Mouse (Mus musculus): ENCODE results near the gene Snx17. TPM values are rescaled to one million over a fixed set of nuclear protein-coding genes. Genes with fewer than 3 reads are reported as not detected.
A peak's percentile ranks its signal among the peaks of the same experiment; 100 is the strongest.
"Not testable (repeated sequence)": the region's sequence is repeated elsewhere in the genome, so short reads cannot be mapped to it uniquely, and the experiment has no call there.

Snx17 gene
- polyA plus RNA-seq, 1 experiment from 2014 or later = 144 TPM

- peaks cover 55% of the 10 kb centered on the region for H3K36me3 ChIP-seq (ENCODE audit: control insufficient read depth, insufficient read depth, low read length)
- WGBS = 90% methylated on average over 9 of the region's 9 CpGs
- H3K27ac ChIP-seq (replicated peaks; ENCODE audit: low read depth, low read length) = no peak overlapping the region
- no peaks in the 10 kb centered on the region for H3K27me3 ChIP-seq (ENCODE audit: control insufficient read depth, insufficient read depth, low read length)
- H3K4me1 ChIP-seq (ENCODE audit: control insufficient read depth, insufficient read depth, low read length) = peaks cover 3% of the 10 kb centered on the region; the same call in 1 of the 2 replicates
- ATAC-seq (ENCODE audit: insufficient number of reproducible peaks, low FRiP score, low TSS enrichment, low read depth) (no peak), DNase-seq (ENCODE audit: low spot score) (no peak)
- H3K4me2 ChIP-seq (ENCODE audit: low read depth, severe bottlenecking) = no peak overlapping the region
- no peak overlapping the region for H3K4me3 ChIP-seq (ENCODE audit: low read depth, low read length)
- H3K9me3 ChIP-seq (ENCODE audit: control insufficient read depth, low read length) = peaks cover 5% of the 10 kb centered on the region
- no peak overlapping the region for H3K9ac ChIP-seq (ENCODE audit: low read length)
Observed at GRCm38 (mm10) chr5:31199893-31200292, 6.9 kb downstream of the Snx17 start.

GRCm38 (mm10) chr5:31200327-31200768 lies 7.3 kb downstream of the Snx17 start:
- no peak overlapping the region; the same call in 1 of the 2 replicates for H3K4me2 ChIP-seq (ENCODE audit: low read depth, severe bottlenecking)
- WGBS = 89% methylated on average over 27 of the region's 27 CpGs
- no peak for ATAC-seq (ENCODE audit: insufficient number of reproducible peaks, low FRiP score, low TSS enrichment, low read depth)

GRCm38 (mm10) chr5:31201042-31201741 lies 8.2 kb downstream of the Snx17 start:
- peak overlapping the region; percentile 78 for H3K4me3 ChIP-seq (ENCODE audit: low read depth, low read length)
- no peaks in the 10 kb centered on the region for H3K27me3 ChIP-seq (ENCODE audit: control insufficient read depth, insufficient read depth, low read length)
- H3K9me3 ChIP-seq (ENCODE audit: control insufficient read depth, low read length) = peaks cover 5% of the 10 kb centered on the region
- WGBS = 19% methylated on average over 13 of the region's 13 CpGs
- 0 out of 2 replicates have a peak overlapping the region, but pooled peaks have one; percentile 56 for H3K27ac ChIP-seq (replicated peaks; ENCODE audit: low read depth, low read length)
- H3K4me2 ChIP-seq (ENCODE audit: low read depth, severe bottlenecking) = peak overlapping the region; percentile 84
- peak overlapping the region; percentile 83 for H3K9ac ChIP-seq (ENCODE audit: low read length)
- peaks cover 55% of the 10 kb centered on the region for H3K36me3 ChIP-seq (ENCODE audit: control insufficient read depth, insufficient read depth, low read length)
- no peak for ATAC-seq (ENCODE audit: insufficient number of reproducible peaks, low FRiP score, low TSS enrichment, low read depth)
- peaks cover 3% of the 10 kb centered on the region; the same call in 1 of the 2 replicates for H3K4me1 ChIP-seq (ENCODE audit: control insufficient read depth, insufficient read depth, low read length)
- no peak for DNase-seq (ENCODE audit: low spot score)

More at GRCm38 (mm10) chr5:31200327-31200768, 7.3 kb downstream of the Snx17 start:
- Histone ChIP-seq H3K36me3 (ENCODE audit: control insufficient read depth, insufficient read depth, low read length) (peaks cover 55% of the 10 kb centered on the region), H3K27me3 (ENCODE audit: control insufficient read depth, insufficient read depth, low read length) (no peaks in the 10 kb centered on the region), H3K27ac (replicated peaks; ENCODE audit: low read depth, low read length) (no peak overlapping the region), H3K4me3 (ENCODE audit: low read depth, low read length) (no peak overlapping the region), H3K9me3 (ENCODE audit: control insufficient read depth, low read length) (peaks cover 5% of the 10 kb centered on the region), H3K9ac (ENCODE audit: low read length) (no peak overlapping the region), H3K4me1 (ENCODE audit: control insufficient read depth, insufficient read depth, low read length) (peaks cover 3% of the 10 kb centered on the region; the same call in 1 of the 2 replicates)
- DNase-seq (ENCODE audit: low spot score) = no peak

DNA sequence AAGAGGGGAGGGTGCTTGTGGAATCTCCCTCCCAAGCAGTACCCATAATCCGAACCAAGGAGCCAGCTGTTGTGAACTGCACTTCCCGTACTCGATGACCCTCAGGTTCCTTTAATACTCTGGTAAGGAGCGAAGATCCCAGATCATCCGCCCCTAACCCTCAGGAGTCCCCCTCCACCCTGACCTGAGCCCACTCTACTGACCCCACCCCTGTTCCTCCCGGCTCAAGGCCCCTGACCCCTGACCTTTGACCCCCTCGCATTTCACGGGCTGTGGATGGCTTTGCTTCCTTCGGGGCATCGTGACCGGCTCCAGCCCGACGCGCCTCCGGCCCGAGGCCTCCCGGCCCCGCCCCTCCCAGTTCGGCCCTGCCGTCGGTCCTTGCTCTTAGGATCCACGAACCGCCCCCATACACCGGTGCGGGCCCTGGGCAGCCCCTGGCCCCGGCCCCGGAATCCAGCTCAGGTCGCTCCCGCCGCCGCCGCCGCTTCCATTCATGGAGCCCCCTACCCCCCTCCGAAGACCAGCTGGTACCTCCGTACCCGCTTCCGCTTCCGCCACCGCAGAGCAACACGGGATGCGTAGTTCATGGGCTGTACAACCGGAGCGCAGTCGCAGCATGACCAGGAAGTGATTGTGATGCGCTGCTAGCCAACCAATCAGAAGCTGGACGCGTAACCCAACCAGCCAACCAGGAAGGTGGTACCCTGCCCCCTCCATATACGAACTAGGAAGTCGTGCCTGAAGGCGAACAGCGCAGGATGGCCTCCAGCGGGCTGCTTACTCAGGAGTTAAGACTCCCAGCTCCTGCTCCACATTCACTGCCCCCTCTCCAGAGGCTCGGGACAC lies 8.9 kb downstream of the Snx17 start, which contains the start of gene Zfp513:
TSS of gene Zfp513 (minus strand) at position 562 of the 849 bp plus-strand sequence.
- DNase-seq (ENCODE audit: low spot score) (peak; percentile 96), ATAC-seq (ENCODE audit: insufficient number of reproducible peaks, low FRiP score, low TSS enrichment, low read depth) (peak; percentile 97)
- no peaks in the 10 kb centered on the region for H3K27me3 ChIP-seq (ENCODE audit: control insufficient read depth, insufficient read depth, low read length)
- WGBS = under 1% methylated on average over 53 of the region's 53 CpGs
- H3K27ac ChIP-seq (replicated peaks; ENCODE audit: low read depth, low read length) = peak within 1 kb of the TSS; percentile 56; the same call in 1 of the 2 replicates
- H3K4me2 ChIP-seq (ENCODE audit: low read depth, severe bottlenecking) = peak within 1 kb of the TSS; percentile 84
- peak within 1 kb of the TSS; percentile 78 for H3K4me3 ChIP-seq (ENCODE audit: low read depth, low read length)
- H3K36me3 ChIP-seq (ENCODE audit: control insufficient read depth, insufficient read depth, low read length) = peaks cover 51% of the 10 kb centered on the region
- H3K9me3 ChIP-seq (ENCODE audit: control insufficient read depth, low read length) = peaks cover 5% of the 10 kb centered on the region
- H3K9ac ChIP-seq (ENCODE audit: low read length) = peak within 1 kb of the TSS; percentile 83
- peaks cover 3% of the 10 kb centered on the region; the same call in 1 of the 2 replicates for H3K4me1 ChIP-seq (ENCODE audit: control insufficient read depth, insufficient read depth, low read length)

- Histone ChIP-seq H3K27ac (replicated peaks; ENCODE audit: low read depth, low read length) (peak overlapping the region; percentile 10; the same call in 1 of the 2 replicates), H3K9me3 (ENCODE audit: control insufficient read depth, low read length) (peaks cover 5% of the 10 kb centered on the region), H3K4me2 (ENCODE audit: low read depth, severe bottlenecking) (peak overlapping the region; percentile 84), H3K4me1 (ENCODE audit: control insufficient read depth, insufficient read depth, low read length) (peaks cover 3% of the 10 kb centered on the region; the same call in 1 of the 2 replicates), H3K9ac (ENCODE audit: low read length) (peak overlapping the region; percentile 28), H3K4me3 (ENCODE audit: low read depth, low read length) (peak overlapping the region; percentile 78), H3K36me3 (ENCODE audit: control insufficient read depth, insufficient read depth, low read length) (peaks cover 42% of the 10 kb centered on the region), H3K27me3 (ENCODE audit: control insufficient read depth, insufficient read depth, low read length) (no peaks in the 10 kb centered on the region)
- WGBS = 89% methylated on average over 7 of the region's 7 CpGs
- no peak for DNase-seq (ENCODE audit: low spot score)
- no peak for ATAC-seq (ENCODE audit: insufficient number of reproducible peaks, low FRiP score, low TSS enrichment, low read depth)
Observed at GRCm38 (mm10) chr5:31202933-31203332, 9.9 kb downstream of the Snx17 start.

GRCm38 (mm10) chr5:31203866-31204265 lies 10.8 kb downstream of the Snx17 start:
- no peak overlapping the region for H3K4me2 ChIP-seq (ENCODE audit: low read depth, severe bottlenecking)
- DNase-seq (ENCODE audit: low spot score) (no peak), ATAC-seq (ENCODE audit: insufficient number of reproducible peaks, low FRiP score, low TSS enrichment, low read depth) (no peak)
- H3K9me3 ChIP-seq (ENCODE audit: control insufficient read depth, low read length) = peaks cover 5% of the 10 kb centered on the region
- H3K27me3 ChIP-seq (ENCODE audit: control insufficient read depth, insufficient read depth, low read length) = no peaks in the 10 kb centered on the region
- peaks cover 32% of the 10 kb centered on the region for H3K36me3 ChIP-seq (ENCODE audit: control insufficient read depth, insufficient read depth, low read length)
- no peak overlapping the region for H3K27ac ChIP-seq (replicated peaks; ENCODE audit: low read depth, low read length)
- no peak overlapping the region for H3K4me3 ChIP-seq (ENCODE audit: low read depth, low read length)
- peaks cover 3% of the 10 kb centered on the region; the same call in 1 of the 2 replicates for H3K4me1 ChIP-seq (ENCODE audit: control insufficient read depth, insufficient read depth, low read length)
- 90% methylated on average over 2 of the region's 2 CpGs for WGBS
- no peak overlapping the region for H3K9ac ChIP-seq (ENCODE audit: low read length)

DNA sequence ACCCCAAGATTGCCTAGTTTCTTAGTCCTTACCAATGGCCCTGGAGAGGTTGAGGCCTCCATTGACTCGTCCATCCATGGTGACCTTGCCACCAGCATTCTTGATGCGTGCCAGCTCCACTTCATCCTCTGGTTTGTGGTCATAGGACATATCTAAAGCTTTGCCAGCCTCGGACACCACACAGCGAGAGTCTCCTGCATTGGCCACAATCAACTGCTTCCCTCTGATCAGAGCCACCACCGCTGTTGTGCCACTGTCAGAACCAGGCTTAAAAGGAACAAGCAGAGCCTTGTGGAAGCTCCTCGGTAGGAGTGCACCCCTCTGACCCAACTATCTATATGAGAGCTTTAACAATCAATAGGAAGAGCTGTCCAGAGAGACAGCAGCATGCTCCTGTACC lies 11.4 kb downstream of the Snx17 start:
- peaks cover 27% of the 10 kb centered on the region for H3K36me3 ChIP-seq (ENCODE audit: control insufficient read depth, insufficient read depth, low read length)
- no peak overlapping the region for H3K27ac ChIP-seq (replicated peaks; ENCODE audit: low read depth, low read length)
- H3K4me3 ChIP-seq (ENCODE audit: low read depth, low read length) = no peak overlapping the region
- ATAC-seq (ENCODE audit: insufficient number of reproducible peaks, low FRiP score, low TSS enrichment, low read depth) (no peak), DNase-seq (ENCODE audit: low spot score) (no peak)
- no peak overlapping the region for H3K9ac ChIP-seq (ENCODE audit: low read length)
- no peak overlapping the region for H3K4me2 ChIP-seq (ENCODE audit: low read depth, severe bottlenecking)
- H3K9me3 ChIP-seq (ENCODE audit: control insufficient read depth, low read length) = peaks cover 5% of the 10 kb centered on the region
- 90% methylated on average over 6 of the region's 6 CpGs for WGBS
- H3K4me1 ChIP-seq (ENCODE audit: control insufficient read depth, insufficient read depth, low read length) = peaks cover 3% of the 10 kb centered on the region; the same call in 1 of the 2 replicates
- H3K27me3 ChIP-seq (ENCODE audit: control insufficient read depth, insufficient read depth, low read length) = no peaks in the 10 kb centered on the region

DNA sequence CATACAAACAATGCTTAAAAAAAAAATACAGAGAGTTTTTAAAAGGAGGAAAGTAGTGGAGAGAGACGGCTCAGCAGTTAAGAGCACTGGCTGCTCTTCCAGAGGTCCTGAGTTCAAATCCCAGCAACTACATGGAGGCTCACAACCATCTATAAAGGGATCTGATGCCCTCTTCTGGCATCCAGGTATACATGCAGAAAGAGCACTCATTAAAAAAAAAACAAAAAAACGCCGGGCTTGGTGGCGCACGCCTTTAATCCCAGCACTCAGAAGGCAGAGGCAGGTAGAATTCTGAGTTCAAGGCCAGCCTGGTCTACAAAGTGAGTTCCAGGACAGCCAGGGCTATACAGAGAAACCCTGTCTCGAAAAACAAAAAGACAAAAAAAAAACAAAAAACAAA lies 23.5 kb downstream of the Snx17 start:
- not testable (repeated sequence) for H3K4me2 ChIP-seq (ENCODE audit: low read depth, severe bottlenecking); ATAC-seq (ENCODE audit: insufficient number of reproducible peaks, low FRiP score, low TSS enrichment, low read depth); H3K9me3 ChIP-seq (ENCODE audit: control insufficient read depth, low read length); H3K27ac ChIP-seq (replicated peaks; ENCODE audit: low read depth, low read length); H3K36me3 ChIP-seq (ENCODE audit: control insufficient read depth, insufficient read depth, low read length); H3K4me3 ChIP-seq (ENCODE audit: low read depth, low read length); H3K9ac ChIP-seq (ENCODE audit: low read length); H3K27me3 ChIP-seq (ENCODE audit: control insufficient read depth, insufficient read depth, low read length); H3K4me1 ChIP-seq (ENCODE audit: control insufficient read depth, insufficient read depth, low read length); DNase-seq (ENCODE audit: low spot score)
- WGBS = 90% methylated on average over 6 of the region's 6 CpGs

Data from limb, embryonic 11.5 days (tissue).